Mouse (Mus musculus): ENCODE measurements at regions not wholly inside any gene's neighbourhood (a gene's known extent, or its start where the extent isn't known, plus 50 kb on each side); places are given as distances from the start of the nearest gene placed in this dataset.

DNA sequence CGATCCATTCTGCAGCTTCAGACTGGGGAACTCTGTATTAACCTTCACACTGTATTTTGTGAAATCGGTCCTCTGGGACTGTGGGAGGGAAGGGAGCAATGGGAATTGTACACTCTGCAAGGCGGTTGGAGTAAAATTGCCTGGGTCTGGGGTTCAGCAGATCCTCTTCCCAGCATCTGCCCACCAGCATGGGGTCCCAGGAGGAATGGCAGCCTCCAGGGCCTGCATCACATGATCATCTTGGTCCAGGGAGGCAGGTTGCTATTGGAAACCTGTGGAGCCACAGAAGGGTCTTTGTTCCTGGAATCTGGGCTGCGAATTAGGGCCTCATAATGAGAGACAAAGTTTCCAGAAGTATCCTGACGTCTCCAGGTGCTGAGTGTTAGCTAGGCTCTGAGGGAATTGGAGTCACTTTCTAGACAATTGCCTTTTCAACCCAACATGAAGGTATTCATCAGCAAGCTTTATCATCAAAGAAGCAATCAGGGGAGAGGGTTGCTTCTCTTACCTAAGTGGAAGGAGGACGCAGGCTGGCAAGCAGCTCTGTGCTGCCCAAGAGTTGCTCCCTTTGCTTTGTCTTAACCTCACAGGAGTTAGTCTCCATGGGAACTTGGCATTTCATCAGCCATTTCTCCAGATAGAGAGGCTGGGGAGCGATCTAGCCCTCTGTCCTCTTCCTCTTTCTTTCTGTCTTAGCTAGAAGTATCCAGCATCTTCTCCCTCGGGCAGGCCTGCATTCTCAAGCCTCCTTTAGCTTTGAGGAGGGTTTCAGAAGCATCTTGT lies 449.7 kb upstream of the Cdh4 start:
- DNase-seq (ENCODE audit: low spot score in 2 of 2), result no peak

DNA sequence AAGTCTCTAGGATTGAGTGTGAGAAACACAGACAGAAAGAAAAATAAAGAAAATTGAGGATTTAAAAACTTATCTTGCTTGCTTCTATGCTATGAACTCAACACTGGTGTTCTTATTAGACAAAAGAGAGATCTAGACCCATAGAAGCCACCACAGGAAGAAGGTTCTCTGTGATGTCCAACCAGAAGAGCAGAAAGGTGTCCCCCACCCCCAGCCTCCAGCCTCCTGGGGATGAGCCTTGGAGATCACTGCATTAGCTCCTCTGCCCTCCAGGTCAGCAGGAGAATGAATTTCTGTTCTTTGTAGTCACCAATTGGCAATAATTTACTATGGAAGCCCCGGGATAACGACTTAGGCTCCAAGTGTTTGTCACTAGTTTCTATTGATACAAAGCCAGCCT lies 444.3 kb upstream of the Cdh4 start:
- no peak for DNase-seq (ENCODE audit: low spot score in 2 of 2)

DNA sequence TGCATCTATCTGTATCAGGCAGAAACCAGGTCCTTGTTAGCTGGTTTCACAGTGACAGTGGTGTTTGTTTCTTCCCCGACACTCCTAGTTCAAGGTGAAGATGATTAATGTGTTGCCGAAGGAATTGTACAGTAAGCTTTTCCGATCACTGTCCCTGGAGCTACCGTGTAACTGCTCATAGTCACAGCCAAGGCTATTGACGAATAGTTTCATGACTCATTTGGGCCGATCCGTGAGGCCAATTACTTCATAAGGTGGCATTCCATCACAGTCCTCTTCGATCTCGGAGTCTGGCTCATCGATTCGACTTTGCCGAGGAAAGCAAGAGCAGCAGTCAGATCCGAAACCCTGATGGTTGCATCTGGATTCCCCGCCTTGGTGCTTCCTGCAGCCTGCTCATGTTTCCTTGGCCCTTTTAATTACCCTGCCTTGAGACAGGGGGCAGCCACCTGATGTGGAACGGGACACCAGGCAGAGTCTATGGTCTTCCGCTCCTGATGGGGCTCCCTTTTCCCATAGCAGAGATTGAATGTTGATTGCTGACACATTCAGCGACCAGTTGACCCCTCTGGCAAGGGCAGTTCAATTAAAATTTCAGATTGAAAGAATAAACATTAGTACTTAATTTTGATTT lies 441.7 kb upstream of the Cdh4 start:
- DNase-seq (ENCODE audit: low spot score in 2 of 2), result no peak

DNA sequence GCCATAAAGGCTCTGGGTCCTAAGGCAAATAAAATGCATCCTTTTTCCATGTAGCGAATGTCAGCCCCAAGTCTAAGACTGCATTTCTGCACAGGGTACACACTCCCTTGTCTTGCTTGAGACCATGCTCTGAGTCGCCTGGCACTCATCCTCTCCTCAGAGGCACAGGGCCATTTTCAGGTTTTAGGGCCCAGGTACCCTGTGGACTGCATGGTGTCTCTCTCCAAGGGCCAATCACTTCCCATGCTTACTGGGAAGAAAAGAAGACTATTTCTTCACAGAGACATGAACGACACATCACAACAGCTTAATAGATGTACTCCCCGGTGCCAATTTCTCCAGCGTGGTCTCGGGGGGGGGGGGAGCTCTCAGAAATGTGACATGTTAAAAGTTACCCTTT lies 434.5 kb upstream of the Cdh4 start:
- no peak for DNase-seq (ENCODE audit: low spot score in 2 of 2)

DNA sequence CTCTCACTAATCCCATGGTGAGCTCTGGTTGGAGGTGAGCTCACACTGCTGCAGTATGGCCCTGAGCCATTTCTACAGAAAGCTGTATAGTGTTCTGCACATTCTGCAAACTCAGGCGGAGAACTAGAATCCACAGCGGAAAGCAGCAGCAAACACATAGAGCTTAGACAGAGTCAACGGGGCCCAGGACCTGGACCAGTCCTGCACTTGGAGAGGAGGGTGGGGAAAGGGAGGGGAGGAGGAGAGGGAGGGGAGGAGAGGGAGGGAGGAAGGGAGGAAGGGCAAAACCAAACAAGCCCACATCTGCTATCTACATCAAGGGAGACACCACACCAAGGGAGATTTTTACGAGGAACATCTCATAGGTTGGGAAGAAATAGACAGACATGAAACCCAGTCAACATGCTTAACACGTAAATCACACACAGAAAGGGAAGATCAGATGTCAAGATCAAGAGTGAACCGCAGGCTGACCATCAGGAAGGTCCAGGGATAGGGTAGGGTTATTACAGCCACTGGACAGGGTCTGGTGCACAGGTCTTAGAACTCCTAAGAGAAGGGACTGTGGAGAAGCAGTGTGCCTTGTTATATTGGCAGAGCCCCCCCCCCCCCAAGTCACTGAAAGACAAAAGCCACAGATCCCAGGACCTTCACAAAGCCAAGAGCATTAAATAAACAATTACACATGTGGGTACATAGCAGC lies 428.2 kb upstream of the Cdh4 start:
- DNase-seq (ENCODE audit: low spot score in 2 of 2), result no peak

DNA sequence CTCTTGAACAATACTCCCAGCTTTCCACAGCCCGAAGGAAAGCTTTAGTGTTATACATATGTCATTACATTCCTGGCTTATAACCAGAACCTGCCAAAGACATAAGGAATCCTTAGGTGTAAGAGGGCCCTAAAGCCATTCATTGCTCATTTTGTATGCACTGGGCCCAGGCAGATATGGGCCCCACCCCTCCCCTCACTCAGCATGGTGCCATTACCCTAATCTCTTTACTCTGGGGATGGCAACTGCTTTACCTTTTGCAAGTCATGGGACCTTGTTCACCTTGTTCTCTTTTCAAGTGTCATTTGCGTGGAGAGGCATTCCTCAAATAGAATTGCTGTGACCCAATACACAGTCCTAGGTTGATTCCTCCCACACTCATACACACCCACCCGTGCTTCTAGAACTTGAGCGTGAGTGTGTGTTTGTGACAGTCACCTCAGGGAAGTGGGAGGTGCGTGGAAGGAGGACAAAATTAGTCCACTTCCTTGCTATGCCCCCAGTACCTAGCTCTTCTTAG lies 419.5 kb upstream of the Cdh4 start:
- DNase-seq (ENCODE audit: low spot score in 2 of 2), result no peak

DNA sequence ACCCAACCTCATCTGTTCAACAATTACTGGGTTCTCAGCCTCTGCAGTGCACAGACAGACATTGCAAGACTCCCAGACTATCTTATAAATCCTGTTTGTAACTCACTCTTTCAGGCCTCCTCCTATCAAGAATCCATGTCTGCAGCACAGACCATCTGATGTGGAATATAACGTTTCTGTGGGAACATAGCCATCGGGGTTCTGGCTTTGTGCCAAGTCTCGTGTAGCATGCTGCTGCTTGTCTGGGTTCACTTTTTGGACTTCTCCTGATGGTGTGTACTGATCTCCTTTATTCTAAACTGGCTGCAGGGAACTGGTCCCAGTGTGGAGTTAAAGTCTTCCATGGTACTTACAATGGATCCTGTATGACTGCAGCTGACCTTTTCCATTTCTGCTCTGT lies 418.0 kb upstream of the Cdh4 start:
- no peak for DNase-seq (ENCODE audit: low spot score in 2 of 2)

DNA sequence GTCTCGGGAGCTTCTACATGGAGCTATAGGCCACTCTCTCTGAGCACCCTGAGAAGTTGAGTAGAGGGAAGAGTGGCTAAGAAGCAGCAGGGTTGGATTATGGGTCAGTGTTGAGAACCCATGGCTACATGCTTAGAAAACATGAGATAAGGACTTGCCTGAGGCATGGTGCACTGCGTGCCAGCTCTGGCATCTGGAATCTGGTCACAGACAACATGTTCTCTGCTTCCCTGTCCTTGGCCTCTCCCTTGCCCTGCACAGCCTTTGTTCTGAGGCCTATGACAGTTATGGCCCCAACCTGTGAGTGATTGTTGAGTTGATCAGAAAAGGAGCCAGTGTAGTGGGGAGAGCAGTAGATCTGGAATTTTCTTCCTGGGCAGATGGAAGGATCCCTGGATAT lies 409.1 kb upstream of the Cdh4 start:
- no peak for DNase-seq (ENCODE audit: low spot score in 2 of 2)

DNA sequence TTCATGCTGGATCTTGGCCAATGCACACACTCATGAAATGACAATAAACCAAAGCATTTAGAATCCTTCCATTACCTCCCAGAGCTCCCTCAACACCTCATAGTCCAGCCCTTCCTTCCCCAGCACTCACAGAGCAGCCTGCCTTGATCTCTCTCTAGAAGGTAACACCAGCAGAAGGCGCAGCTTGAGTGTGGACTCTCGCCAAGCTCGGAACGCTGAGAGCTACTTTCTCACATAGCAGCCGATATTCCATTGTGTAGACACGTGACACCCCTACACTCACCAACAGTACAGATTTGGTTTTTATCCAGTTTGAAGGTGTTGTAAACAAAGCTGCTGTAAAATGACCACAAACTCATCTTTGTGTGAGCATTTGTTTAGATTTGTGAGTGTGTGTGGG lies 406.8 kb upstream of the Cdh4 start:
- peak in 1 of 2 experiments; percentile 14 for DNase-seq (ENCODE audit: low spot score in 2 of 2)

DNA sequence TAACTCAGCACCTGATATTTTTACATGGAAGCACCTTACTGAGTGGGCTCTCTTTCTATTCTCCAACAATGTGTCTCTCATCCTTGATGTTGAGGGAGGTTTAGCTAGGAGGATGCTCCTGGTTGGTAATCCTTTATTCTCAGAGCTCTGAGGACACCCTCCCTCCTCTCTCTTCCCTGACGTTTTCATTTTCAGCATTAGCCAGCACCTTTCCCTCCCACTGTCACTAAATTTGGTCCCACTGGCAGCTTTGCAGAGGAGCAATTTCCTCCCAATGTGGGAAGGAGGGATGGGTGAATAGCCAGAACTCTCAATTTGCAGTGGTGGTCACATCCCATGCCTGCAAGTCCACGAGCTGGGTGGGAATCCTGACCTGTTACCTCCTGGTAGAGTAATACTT lies 402.5 kb upstream of the Cdh4 start:
- no peak for DNase-seq (ENCODE audit: low spot score in 2 of 2)

DNA sequence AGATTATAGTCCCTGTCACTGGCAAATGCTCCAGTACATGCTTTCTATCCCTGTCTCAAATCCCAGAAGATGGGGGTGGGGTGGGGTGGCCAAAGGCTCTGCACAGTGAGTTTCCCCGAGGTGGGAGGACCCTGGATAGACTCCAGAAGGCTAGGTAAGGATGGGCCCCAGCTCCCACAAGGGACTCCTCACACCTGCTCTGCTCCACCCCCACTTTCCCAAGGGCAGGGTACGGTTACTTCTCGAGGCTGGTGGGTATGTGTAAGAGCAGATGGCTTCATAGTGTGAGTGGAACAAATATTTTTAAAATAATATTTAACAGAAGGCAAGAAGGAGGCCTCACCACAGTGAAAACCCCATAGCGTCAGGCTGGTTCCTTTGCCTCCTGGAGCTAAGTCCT lies 398.6 kb upstream of the Cdh4 start:
- DNase-seq (ENCODE audit: low spot score in 2 of 2), result peak in 1 of 2 experiments; percentile 24

DNA sequence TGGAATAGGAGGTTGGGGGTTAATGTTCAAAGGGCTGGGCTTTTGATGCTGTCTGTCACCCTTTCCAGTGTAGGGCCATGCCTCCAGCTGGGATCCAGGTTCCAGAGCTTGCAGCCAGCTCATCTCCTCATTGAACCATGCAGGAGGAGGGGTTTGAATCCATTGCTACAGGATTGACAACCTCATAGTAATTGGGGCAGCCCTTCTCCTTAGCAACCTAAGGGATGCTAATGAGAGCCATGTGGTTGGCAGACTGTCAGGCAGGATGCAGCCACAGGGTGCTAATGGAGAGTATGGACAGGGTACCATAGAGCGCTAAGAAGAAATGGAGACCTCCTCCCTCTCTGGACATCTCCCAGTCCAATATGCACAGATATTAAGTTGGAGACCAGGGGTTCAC lies 396.9 kb upstream of the Cdh4 start:
- DNase-seq (ENCODE audit: low spot score in 2 of 2), result no peak

DNA sequence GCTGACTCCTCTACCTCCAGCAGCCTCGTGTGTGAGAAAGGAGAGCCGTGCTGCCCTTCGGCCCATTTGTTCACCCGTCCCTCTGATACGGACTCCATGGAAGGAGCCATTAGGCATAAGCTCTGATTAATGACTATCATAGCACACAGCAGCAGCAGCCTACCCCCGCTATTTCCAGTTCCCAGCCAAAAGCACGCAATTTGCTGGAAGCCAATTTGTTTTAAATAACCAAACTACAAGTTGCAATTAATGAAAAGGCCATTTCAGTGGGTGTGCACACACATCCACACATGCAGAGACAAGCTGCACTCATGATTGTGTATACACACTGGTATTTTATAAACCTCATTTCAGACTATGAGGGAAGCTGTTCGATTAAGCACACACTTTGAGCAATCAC lies 387.8 kb upstream of the Cdh4 start:
- no peak for DNase-seq (ENCODE audit: low spot score in 2 of 2)

DNA sequence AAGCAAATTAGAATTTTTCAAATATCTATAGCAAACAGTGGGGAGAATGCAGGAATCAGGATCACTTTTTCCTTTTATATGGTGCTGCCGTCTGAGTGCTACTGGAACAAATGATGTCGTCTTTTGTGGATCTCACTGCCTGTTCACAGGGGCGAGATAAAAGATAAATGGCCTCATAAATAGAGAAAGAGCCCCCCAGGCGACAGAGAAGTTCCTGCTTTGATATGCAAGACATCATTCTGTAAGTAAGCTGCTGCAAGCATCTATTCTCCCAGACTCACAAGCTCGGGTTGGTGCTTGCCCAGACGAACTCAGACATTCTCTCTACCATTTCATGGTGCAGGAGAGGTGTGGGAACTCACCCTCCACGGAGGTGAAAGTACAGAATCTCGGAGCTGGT lies 377.6 kb upstream of the Cdh4 start:
- DNase-seq (ENCODE audit: low spot score in 2 of 2), result no peak

DNA sequence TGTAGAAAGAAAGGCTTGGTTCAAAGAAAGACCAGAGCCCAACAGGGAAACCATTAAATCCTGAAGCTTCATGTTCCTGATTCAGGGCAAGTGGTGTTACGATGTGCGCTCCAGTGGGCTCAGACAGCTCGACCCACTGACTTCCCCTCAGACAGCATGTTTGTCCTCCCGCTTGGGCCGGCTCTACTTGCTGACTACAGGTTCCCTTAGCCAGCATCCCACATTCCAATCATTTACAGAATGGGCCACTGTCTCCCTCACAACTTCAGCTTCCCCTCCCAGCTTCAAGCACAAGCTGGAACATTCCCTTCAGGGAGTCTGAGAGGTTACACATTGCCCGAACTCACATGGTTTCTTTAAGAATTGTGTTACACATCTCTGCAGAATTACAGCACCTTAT lies 372.7 kb upstream of the Cdh4 start:
- no peak for DNase-seq (ENCODE audit: low spot score in 2 of 2)

DNA sequence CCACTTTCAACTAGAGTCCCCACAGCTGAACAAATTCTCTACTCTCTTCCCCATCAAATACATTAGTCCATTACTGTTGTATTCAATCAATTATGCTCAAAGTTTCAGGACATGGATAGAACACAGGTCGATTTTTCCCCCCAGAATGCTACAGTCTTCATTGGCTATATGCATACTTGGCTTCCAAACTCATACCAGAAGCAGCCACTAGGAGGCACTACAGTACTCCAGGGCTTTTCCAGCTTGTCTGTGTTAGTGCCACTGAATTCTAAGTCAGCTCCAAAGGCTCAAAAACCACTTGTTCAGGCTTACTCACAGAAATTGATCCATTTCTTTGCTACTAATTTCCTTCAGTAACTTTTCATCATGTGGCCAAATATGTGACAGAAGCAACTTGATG lies 371.9 kb upstream of the Cdh4 start:
- DNase-seq (ENCODE audit: low spot score in 2 of 2), result peak in 1 of 2 experiments; percentile 30

DNA sequence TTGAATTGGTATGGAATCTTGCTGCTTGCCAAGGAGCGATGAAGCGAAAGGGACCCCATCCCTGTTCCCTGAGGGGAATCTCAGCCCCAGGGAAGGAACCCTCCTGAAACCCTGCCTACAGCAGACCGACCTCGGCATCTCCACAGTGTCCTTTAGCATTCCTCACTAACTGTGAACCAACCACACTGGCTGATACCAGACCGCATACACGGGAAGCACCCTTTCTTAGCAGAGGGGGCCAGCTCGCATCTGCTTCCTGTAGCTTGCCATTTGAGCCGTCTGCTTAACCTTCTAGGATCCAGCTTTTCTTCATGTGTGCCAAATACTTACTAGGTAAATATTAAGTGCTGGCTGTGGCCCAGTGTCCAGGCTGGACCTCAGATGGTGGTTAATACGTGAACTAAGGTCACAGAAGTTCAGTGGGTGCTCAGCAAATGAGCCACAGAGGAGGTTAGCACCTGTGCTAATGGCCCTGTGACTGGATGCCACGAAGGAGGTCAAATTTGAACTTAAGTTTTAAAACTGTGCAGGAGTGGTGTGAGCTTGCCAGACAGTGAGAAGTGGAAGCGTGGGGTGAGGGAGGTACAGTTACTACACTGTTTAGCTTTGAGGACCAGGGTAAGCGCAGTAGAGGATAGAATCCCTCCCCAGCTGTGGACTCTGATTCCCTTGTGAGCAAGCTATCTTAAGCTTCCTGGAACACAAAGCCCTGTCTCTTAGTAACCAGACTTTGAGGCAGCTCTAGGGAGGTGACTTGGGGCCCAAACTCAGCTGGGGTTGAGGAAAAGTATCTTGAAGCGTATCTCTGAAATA lies 361.6 kb upstream of the Cdh4 start:
- DNase-seq (ENCODE audit: low spot score in 2 of 2), result no peak

DNA sequence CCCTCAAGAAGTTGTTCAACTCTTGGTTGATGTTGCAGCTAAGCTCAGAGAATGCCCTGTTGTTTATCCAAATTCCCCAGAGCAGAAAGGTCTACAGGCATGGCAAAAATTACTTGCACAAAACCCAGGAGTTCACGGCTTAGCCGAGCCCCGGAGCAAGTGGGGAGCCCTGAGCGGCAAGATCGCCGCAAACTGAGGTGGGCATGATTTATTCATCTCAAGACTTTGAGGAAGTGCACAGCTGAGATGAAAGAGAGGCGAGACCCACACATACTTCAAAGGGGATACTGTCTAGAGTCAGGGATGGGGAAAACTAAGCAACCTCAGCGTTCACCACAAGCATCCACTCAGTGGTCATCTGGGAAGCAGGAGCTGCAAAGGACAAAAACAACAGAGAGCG lies 355.3 kb upstream of the Cdh4 start:
- DNase-seq (ENCODE audit: low spot score in 2 of 2), result no peak

DNA sequence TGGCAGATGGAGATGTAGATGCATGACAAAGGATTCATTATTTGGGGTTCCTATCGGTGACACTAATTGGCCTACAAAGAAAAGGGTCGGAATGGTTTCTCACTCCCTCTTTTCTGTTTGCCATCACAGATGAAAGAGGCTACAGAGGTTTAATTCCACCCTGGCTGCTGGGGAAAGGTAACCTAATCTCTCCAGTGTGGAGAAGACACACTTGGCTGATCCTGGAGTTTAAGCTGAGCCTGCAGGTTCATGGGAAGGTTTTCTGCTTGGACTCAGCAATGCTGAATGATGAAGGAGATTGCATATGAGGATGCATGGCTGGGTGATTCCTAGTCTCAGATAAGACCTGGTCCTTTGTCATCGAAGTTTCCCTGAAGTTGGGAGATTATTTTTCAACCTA lies 350.8 kb upstream of the Cdh4 start:
- no peak for DNase-seq (ENCODE audit: low spot score in 2 of 2)

DNA sequence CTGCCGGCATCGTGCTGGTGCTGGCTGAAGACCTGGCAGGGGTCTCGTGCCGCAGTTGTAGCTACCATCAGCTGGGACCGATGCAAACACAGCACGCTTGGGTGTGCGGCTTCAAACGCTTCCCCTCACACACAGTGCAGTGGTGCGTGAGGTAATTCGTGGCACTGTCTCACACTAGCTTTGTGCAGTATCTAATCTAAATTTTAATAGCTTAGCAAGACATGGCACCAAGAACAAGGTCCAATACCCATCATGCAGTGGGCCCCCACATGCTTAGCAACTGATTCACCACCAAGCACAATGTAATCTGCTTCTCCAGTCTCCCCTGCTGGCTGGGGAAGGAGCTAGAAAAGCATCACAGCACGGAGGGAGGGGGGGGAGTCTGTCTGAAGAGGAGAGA lies 348.2 kb upstream of the Cdh4 start:
- peak in 1 of 2 experiments; percentile 2 for DNase-seq (ENCODE audit: low spot score in 2 of 2)

DNA sequence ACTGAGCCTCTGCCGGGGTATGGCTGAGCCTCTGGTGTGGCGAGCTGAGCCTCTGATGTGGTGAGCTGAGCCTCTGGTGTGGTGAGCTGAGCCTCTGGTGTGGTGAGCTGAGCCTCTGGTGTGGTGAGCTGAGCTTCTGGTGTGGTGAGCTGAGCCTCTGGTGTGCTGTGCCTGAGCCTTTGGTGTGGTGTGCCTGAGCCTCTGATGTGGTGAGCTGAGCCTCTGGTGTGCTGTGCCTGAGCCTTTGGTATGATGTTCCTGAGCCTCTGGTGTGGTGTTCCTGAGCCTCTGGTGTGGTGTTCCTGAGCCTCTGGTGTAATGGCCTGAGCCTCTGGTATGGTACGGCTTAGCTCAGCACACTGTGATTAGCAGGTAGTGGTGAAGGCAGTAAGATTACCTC lies 346.2 kb upstream of the Cdh4 start:
- no peak for DNase-seq (ENCODE audit: low spot score in 2 of 2)

DNA sequence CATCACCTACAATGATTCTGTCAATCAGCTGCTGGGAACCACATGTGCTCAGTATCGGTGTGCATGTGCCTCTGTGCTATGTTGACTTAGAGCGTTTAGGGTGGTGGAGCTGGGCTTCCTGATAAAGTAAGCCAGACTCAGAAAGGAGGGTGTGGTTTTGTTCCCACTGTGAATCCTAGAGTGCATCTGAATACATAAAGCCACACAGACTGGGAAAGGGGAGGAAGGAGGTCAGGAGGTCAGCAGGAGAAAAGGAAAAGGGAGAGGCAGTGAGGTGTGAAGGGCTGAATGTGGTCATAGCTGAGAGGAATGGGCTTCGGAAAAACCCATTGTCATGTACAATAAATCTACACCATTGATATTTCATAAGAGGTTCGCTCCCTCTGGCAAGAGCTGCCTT lies 345.4 kb upstream of the Cdh4 start:
- DNase-seq (ENCODE audit: low spot score in 2 of 2), result no peak
